Mouse (Mus musculus) heart, embryonic 13.5 days (tissue): ENCODE data around the gene Desi1. TPM values are rescaled to one million over a fixed set of nuclear protein-coding genes. Genes with fewer than 3 reads are reported as not detected.

Experiments
- ATAC-seq: fragments of 200-750 bp; cut with Nextera tagmentation; 2 replicates; pipeline ENCODE4 v1.8.0; 2017; ENCODE audit warnings: moderate TSS enrichment; ENCODE audit not compliant: insufficient number of reproducible peaks, low FRiP score, low TSS enrichment; ENCODE audit errors: extremely low read depth
- H3K27ac ChIP-seq: fragments of 300-500 bp; sonication (generic); replicated peaks from 2 replicates; pipeline ENCODE4 v1.5.1; 2015; ENCODE audit warnings: moderate library complexity, mild to moderate bottlenecking, inconsistent platforms
- H3K27me3 ChIP-seq: fragments of 300-500 bp; sonication (generic); replicated peaks from 2 replicates; pipeline ENCODE4 v1.6.1; 2015; ENCODE audit warnings: mild to moderate bottlenecking, inconsistent platforms
- H3K36me3 ChIP-seq: fragments of 300-500 bp; sonication (generic); 2 replicates; pipeline ENCODE4 v1.6.1; 2015; ENCODE audit warnings: mild to moderate bottlenecking, inconsistent platforms
- H3K4me1 ChIP-seq: fragments of 300-500 bp; sonication (generic); 2 replicates; pipeline ENCODE4 v1.6.1; 2015; ENCODE audit warnings: inconsistent platforms
- H3K4me2 ChIP-seq: fragments of 300-500 bp; sonication (generic); 2 replicates; pipeline ENCODE4 v1.6.1; 2015; ENCODE audit warnings: inconsistent platforms, mild to moderate bottlenecking, moderate library complexity
- H3K4me3 ChIP-seq: fragments of 300-500 bp; sonication (generic); 2 replicates; pipeline ENCODE4 v1.5.1; 2015; ENCODE audit warnings: moderate library complexity, mild to moderate bottlenecking, inconsistent platforms
- H3K9ac ChIP-seq: fragments of 300-500 bp; sonication (generic); 2 replicates; pipeline ENCODE4 v1.6.1; 2015; ENCODE audit warnings: inconsistent platforms, mild to moderate bottlenecking, moderate library complexity
- H3K9me3 ChIP-seq: fragments of 300-500 bp; sonication (generic); 2 replicates; pipeline ENCODE4 v1.6.1; 2016; ENCODE audit warnings: inconsistent platforms
- WGBS: fragments of 180-500 bp; shearing (Covaris S2); methylation state at CpG from one replicate; pipeline ENCODE4 v1.1.7; 2015; ENCODE audit warnings: mixed read lengths; 5-methylcytosine and 5-hydroxymethylcytosine counted together
- polyA plus RNA-seq: library from polyadenylated mRNA; unstranded; fragments of >200 nt; fragmentation: Nextera tagmentation; extraction: Ambion mirVana; gene quantifications from 2 replicates; pipeline ENCODE4 v1.2.1, GENCODE M21; 2015

Desi1 gene
- polyA plus RNA-seq, 1 experiment from 2014 or later: 19.1 TPM

- Histone ChIP-seq H3K9ac (peak overlapping the region; percentile 84), H3K27me3 (no peaks in the 10 kb centered on the region)
These were observed 16.8 kb downstream of the Desi1 start for GRCm38 (mm10) chr15:82016830-82017229.

GRCm38 (mm10) chr15:82016101-82016808 is 17.4 kb downstream of the Desi1 start:
- no peaks in the 10 kb centered on the region for H3K9me3 ChIP-seq
- peak overlapping the region; percentile 96 for H3K4me2 ChIP-seq
- H3K27ac ChIP-seq: peak overlapping the region; percentile 84
- WGBS: under 1% methylated on average over 53 of the region's 53 CpGs
- peak overlapping the region; percentile 94 for H3K4me3 ChIP-seq
- peaks cover 30% of the 10 kb centered on the region for H3K4me1 ChIP-seq
- ATAC-seq: peak; percentile 95
- H3K9ac ChIP-seq: peak overlapping the region; percentile 90
- no peaks in the 10 kb centered on the region for H3K27me3 ChIP-seq
- peaks cover 22% of the 10 kb centered on the region for H3K36me3 ChIP-seq

More at GRCm38 (mm10) chr15:82016830-82017229, 16.8 kb downstream of the Desi1 start:
- Histone ChIP-seq H3K9me3 (no peaks in the 10 kb centered on the region), H3K4me2 (peak overlapping the region; percentile 96), H3K36me3 (peaks cover 28% of the 10 kb centered on the region), H3K4me1 (peaks cover 30% of the 10 kb centered on the region), H3K4me3 (peak overlapping the region; percentile 94), H3K27ac (peak overlapping the region; percentile 80)
- no peak for ATAC-seq
- WGBS: 21% methylated on average over 6 of the region's 6 CpGs

GRCm38 (mm10) chr15:82015392-82016100 is 18.1 kb downstream of the Desi1 start:
- Histone ChIP-seq H3K4me1 (peaks cover 30% of the 10 kb centered on the region), H3K4me3 (peak overlapping the region; percentile 94), H3K9me3 (no peaks in the 10 kb centered on the region), H3K4me2 (peak overlapping the region; percentile 96), H3K27ac (peak overlapping the region; percentile 84), H3K9ac (peak overlapping the region; percentile 90), H3K27me3 (no peaks in the 10 kb centered on the region), H3K36me3 (peaks cover 17% of the 10 kb centered on the region)
- no peak for ATAC-seq
- under 1% methylated on average over 33 of the region's 39 CpGs for WGBS

GRCm38 (mm10) chr15:82014745-82015391 is 18.8 kb downstream of the Desi1 start:
- 19% methylated on average over 9 of the region's 9 CpGs for WGBS
- H3K4me2 ChIP-seq: peak overlapping the region; percentile 96
- no peak for ATAC-seq
- H3K4me3 ChIP-seq: peak overlapping the region; percentile 94
- H3K27ac ChIP-seq: peak overlapping the region; percentile 84; the same call in 1 of the 2 replicates
- no peaks in the 10 kb centered on the region for H3K27me3 ChIP-seq
- H3K9ac ChIP-seq: peak overlapping the region; percentile 90
- H3K36me3 ChIP-seq: peaks cover 11% of the 10 kb centered on the region
- no peaks in the 10 kb centered on the region for H3K9me3 ChIP-seq
- H3K4me1 ChIP-seq: peaks cover 30% of the 10 kb centered on the region

GRCm38 (mm10) chr15:82011947-82012346 is 21.7 kb downstream of the Desi1 start:
- 71% methylated on average over 6 of the region's 6 CpGs for WGBS
- Histone ChIP-seq H3K27ac (no peak overlapping the region), H3K4me2 (no peak overlapping the region), H3K27me3 (no peaks in the 10 kb centered on the region), H3K36me3 (no peaks in the 10 kb centered on the region), H3K4me3 (no peak overlapping the region), H3K4me1 (peaks cover 17% of the 10 kb centered on the region), H3K9ac (no peak overlapping the region), H3K9me3 (no peaks in the 10 kb centered on the region)
- no peak for ATAC-seq

GRCm38 (mm10) chr15:82004257-82004656 is 29.4 kb downstream of the Desi1 start:
- Histone ChIP-seq H3K4me1 (no peaks in the 10 kb centered on the region), H3K4me3 (no peak overlapping the region), H3K36me3 (peaks cover 41% of the 10 kb centered on the region), H3K4me2 (no peak overlapping the region), H3K27ac (no peak overlapping the region), H3K9me3 (no peaks in the 10 kb centered on the region), H3K9ac (no peak overlapping the region), H3K27me3 (no peaks in the 10 kb centered on the region)
- no peak for ATAC-seq
- 90% methylated on average over 8 of the region's 8 CpGs for WGBS

GRCm38 (mm10) chr15:81993992-81994391 is 39.7 kb downstream of the Desi1 start:
- Histone ChIP-seq H3K36me3 (peaks cover 63% of the 10 kb centered on the region), H3K9me3 (no peaks in the 10 kb centered on the region), H3K27ac (no peak overlapping the region), H3K9ac (no peak overlapping the region), H3K4me3 (no peak overlapping the region), H3K4me1 (peaks cover 28% of the 10 kb centered on the region), H3K27me3 (no peaks in the 10 kb centered on the region), H3K4me2 (no peak overlapping the region)
- ATAC-seq: no peak
- 74% methylated on average over 6 of the region's 6 CpGs for WGBS

GRCm38 (mm10) chr15:81990549-81990948 is 43.1 kb downstream of the Desi1 start:
- Histone ChIP-seq H3K27me3 (no peaks in the 10 kb centered on the region), H3K36me3 (peaks cover 29% of the 10 kb centered on the region), H3K9ac (peak overlapping the region; percentile 67; the same call in 1 of the 2 replicates), H3K4me3 (no peak overlapping the region), H3K27ac (no peak overlapping the region), H3K4me2 (no peak overlapping the region), H3K9me3 (no peaks in the 10 kb centered on the region), H3K4me1 (peaks cover 28% of the 10 kb centered on the region)
- no peak for ATAC-seq
- WGBS: 17% methylated on average over 7 of the region's 7 CpGs

- Histone ChIP-seq H3K4me1 (peaks cover 28% of the 10 kb centered on the region), H3K9ac (peak overlapping the region; percentile 51; the same call in 1 of the 2 replicates), H3K27me3 (no peaks in the 10 kb centered on the region), H3K36me3 (peaks cover 20% of the 10 kb centered on the region), H3K4me3 (no peak overlapping the region), H3K9me3 (no peaks in the 10 kb centered on the region), H3K27ac (no peak overlapping the region), H3K4me2 (peak overlapping the region; percentile 23)
- no peak for ATAC-seq
- 33% methylated on average over 11 of the region's 11 CpGs for WGBS
These were observed 44.1 kb downstream of the Desi1 start for GRCm38 (mm10) chr15:81989371-81990062.

- H3K4me3 ChIP-seq: no peak within 1 kb of the TSS
- no peak for ATAC-seq
- WGBS: 86% methylated on average over 3 of the region's 3 CpGs
These were observed 46.0 kb downstream of the Desi1 start, which contains the start of gene Xrcc6 for GRCm38 (mm10) chr15:81987646-81988045. Gene Xrcc6, plus strand, starts transcription at chr15:81987835.

More at GRCm38 (mm10) chr15:81987646-81988045, 46.0 kb downstream of the Desi1 start, which contains the start of gene Xrcc6:
- Histone ChIP-seq H3K27me3 (no peaks in the 10 kb centered on the region), H3K27ac (no peak within 1 kb of the TSS), H3K36me3 (0 out of 2 replicates have a peak, but pooled peaks cover 1% of the 10 kb centered on the region), H3K4me2 (no peak within 1 kb of the TSS), H3K9me3 (no peaks in the 10 kb centered on the region), H3K4me1 (peaks cover 28% of the 10 kb centered on the region), H3K9ac (no peak within 1 kb of the TSS)
